Mouse (Mus musculus): ENCODE measurements around the gene Ndufv3.

The Ndufv3 gene

GRCm38 (mm10) chr17:31557947-31558542 is 38.1 kb downstream of the Ndufv3 start:
- peak; percentile 92 for DNase-seq

- peak; percentile 94 for DNase-seq
Measured at GRCm38 (mm10) chr17:31559021-31559789, 39.3 kb downstream of the Ndufv3 start.

- peak; percentile 95 for DNase-seq
Measured at GRCm38 (mm10) chr17:31563632-31564014, 43.7 kb downstream of the Ndufv3 start.

- DNase-seq: peak; percentile 100
Measured at GRCm38 (mm10) chr17:31564015-31564857, 44.3 kb downstream of the Ndufv3 start, which contains the start of gene Pknox1. Gene Pknox1, plus strand, starts transcription at chr17:31564734.

- DNase-seq: no peak
Measured at GRCm38 (mm10) chr17:31564858-31565140, 44.9 kb downstream of the Ndufv3 start.

- peak; percentile 89 for DNase-seq
Measured at GRCm38 (mm10) chr17:31565141-31566056, 45.5 kb downstream of the Ndufv3 start.

GRCm38 (mm10) chr17:31566276-31566675 is 46.4 kb downstream of the Ndufv3 start:
- DNase-seq: peak; percentile 88

- DNase-seq: no peak
Measured at GRCm38 (mm10) chr17:31569756-31570155, 49.8 kb downstream of the Ndufv3 start.

- DNase-seq: no peak
Measured at GRCm38 (mm10) chr17:31570321-31570925, 50.5 kb downstream of the Ndufv3 start.

GRCm38 (mm10) chr17:31571689-31572088 is 51.8 kb downstream of the Ndufv3 start:
- no peak for DNase-seq

- no peak for DNase-seq
Measured at GRCm38 (mm10) chr17:31574662-31575061, 54.7 kb downstream of the Ndufv3 start.

GRCm38 (mm10) chr17:31576394-31577175 is 56.7 kb downstream of the Ndufv3 start:
- DNase-seq: no peak

- DNase-seq: no peak
Measured at GRCm38 (mm10) chr17:31580344-31580743, 60.4 kb downstream of the Ndufv3 start.

All from heart, adult 11 months (tissue).